Mouse (Mus musculus) gastrocnemius, postnatal 14 days (tissue): ENCODE measurements around the gene Fkbp8. TPM values are rescaled to one million over a fixed set of nuclear protein-coding genes. Genes with fewer than 3 reads are reported as not detected.
"Not testable (repeated sequence)": the region's sequence is repeated elsewhere in the genome, so short reads cannot be mapped to it uniquely, and the experiment has no call there.

Experiments used
- DNase-seq: peaks from one replicate; pipeline ENCODE4 v3.0.0; 2021; ENCODE audit warnings: mixed read lengths
- intact Hi-C: fragments of 180-260 bp; cut with DNase I; formaldehyde crosslinking; loops from one replicate; pipeline ENCODE4 v1.15.1; 2025; ENCODE audit warnings: low total_unique reads
- total RNA-seq, 2 experiments: library from RNA; stranded (reverse); gene quantifications; 2 replicates each; pipeline ENCODE4 v1.2.3; 2021

Gene Fkbp8
- total RNA-seq, 2 experiments from 2014 or later = 116 to 117 TPM

DNA sequence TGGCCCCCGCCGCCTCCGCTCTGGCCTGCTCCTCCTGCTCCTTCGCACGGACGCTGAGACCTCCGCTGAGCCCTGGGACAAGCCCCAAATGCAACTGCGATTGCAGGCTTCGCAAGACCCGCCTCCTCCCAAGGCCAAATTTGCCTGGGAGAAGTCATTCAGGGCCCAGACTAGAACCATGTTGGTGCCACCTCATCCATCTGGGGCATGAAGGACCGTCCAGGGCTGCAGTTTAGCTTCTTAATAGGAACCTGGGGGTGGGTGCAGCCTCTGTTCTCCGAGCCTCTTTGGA is 31.8 kb upstream of the Fkbp8 start:
- intact Hi-C loops = loop anchor here (10.0 kb wide), 1 partner anchor 51 kb away; no protein-coding TSS in a partner anchor
- no peak for DNase-seq

DNA sequence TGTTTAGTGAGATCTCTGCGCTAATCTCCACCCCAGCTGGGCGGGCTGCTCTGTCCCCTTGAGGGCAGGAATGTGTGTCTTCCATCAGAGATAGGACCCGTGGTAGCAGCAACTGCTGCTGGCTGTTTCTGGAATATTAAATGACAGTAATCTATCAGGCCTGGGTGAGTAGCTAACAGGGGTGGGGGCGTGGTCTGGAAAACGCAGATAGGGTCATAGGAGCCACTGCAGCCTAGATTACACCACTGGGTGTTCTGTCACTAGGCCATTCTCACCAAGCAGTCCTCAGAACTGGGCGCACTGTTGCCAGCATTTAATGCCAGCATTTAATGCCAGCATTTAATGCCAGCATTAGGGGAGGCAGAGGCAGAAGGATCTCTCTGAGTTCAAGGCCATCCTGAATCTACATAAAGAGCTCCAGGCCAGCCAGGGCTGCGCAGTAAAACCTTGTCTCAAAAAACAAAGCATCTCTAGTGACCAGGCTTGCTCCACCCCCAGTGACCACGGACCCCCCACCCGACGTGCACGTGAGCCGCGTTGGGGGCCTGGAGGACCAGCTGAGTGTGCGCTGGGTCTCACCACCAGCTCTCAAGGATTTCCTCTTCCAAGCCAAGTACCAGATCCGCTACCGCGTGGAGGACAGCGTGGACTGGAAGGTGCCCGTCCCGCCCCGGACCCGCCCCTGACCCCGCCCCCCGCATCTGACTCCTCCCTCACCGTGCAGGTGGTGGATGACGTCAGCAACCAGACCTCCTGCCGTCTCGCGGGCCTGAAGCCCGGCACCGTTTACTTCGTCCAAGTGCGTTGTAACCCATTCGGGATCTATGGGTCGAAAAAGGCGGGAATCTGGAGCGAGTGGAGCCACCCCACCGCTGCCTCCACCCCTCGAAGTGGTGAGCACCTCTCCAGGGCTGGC is 26.9 kb upstream of the Fkbp8 start:
- DNase-seq = no peak
- intact Hi-C loops = loop anchor here (2.0 to 5.0 kb wide), 2 partner anchors 116 to 168 kb away; no protein-coding TSS in a partner anchor

DNA sequence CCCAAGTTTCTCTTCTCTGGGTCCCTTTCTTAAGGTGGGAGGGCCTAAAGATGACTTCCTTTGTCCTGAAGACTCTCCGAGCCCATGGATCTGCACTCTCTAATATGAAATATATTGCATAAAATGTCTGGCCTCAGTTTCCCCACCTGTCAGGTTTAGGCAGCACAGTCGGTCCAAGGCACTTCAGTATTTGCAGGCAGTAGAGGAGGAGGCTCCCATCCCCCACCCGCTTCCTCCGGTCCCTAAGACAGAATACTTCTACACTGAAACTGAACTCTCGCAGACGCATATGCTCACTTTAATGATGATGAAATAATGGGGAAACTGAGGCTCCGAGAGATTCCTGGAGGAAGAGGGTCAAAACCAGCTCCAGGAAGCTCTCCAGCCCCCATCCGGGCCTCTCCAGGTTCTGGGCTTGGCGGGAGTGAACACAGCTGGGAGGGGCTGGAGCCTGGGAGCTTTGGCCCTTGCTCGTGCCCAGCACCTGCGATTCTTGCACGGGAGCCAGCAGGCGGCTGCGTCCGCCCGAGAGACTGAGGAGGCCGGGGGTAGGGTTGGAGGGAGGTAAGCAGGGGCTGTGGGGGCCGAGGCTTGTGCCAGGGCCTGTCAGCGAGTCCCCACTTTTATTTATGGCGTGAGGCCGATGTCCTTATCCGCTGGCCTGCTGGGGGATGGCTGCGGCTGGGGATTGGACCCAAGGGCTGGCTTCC is 25.5 kb upstream of the Fkbp8 start:
- DNase-seq = peak; percentile 77
- intact Hi-C loops = loop anchor here (2.0 to 5.0 kb wide), 2 partner anchors 117 to 170 kb away; no protein-coding TSS in a partner anchor

DNA sequence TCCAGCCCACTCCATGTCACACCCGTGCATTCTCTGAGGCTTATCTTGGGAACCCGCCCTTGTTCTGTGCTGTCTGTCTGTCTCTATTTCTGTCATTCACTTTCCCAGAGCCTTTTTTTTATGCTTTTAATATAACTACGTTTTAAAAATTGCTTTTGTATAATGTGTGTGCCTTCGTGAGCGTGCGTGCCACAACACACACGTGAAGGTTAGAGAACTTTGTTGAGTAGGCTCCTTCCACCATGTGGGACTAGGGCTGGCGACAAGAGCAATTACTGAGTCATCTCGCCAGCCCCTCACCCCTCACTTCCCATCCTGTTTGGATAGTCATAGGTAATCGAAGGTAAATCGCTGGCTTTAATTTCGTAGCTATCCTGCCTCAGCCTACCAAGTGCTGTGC is 25.0 kb upstream of the Fkbp8 start:
- no peak for DNase-seq
- intact Hi-C loops = loop anchor here (5.0 kb wide), 1 partner anchor 170 kb away; no protein-coding TSS in a partner anchor

DNA sequence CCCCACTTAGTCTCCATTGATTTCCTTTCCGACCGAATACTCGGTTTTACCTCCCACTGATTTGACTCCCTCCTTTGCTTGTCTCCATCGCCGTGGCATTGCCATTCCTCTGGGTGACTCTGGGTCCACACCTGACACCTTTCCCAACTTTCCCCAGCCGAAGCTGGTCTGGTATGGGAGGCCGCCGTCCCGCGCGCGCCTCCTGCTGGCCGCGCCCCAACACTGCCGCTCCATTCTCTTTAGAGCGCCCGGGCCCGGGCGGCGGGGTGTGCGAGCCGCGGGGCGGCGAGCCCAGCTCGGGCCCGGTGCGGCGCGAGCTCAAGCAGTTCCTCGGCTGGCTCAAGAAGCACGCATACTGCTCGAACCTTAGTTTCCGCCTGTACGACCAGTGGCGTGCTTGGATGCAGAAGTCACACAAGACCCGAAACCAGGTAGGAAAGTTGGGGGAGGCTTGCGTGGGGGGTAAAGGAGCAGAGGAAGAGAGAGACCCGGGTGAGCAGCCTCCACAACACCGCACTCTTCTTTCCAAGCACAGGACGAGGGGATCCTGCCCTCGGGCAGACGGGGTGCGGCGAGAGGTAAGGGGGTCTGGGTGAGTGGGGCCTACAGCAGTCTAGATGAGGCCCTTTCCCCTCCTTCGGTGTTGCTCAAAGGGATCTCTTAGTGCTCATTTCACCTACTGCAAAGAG is 24.3 kb upstream of the Fkbp8 start:
- peak; percentile 82 for DNase-seq
- intact Hi-C loops = loop anchor here (5.0 kb wide), 1 partner anchor 171 kb away; no protein-coding TSS in a partner anchor

DNA sequence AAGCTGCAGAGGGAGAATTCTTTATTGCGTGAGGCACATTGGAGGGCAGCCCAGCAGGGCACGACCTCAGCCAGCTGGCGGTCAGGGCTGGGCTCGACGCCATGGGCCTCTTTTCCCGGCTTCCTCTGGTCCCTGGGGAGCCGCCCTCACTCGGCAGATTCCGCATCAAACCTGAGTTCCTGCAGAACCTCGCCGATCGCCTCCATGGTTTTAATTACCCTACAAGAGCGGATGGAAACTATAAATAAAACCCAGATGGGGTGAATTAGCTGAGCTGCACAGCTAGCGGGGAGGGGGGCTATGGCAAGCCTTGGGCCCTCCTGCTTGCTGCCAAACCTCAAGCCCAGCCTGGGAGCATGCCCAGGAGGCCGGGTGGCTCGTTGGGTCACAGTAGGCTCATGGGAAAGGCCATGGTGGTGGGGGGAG is 23.2 kb upstream of the Fkbp8 start:
- intact Hi-C loops = loop anchor here (5.0 kb wide), 1 partner anchor 172 kb away; no protein-coding TSS in a partner anchor
- peak; percentile 82 for DNase-seq

DNA sequence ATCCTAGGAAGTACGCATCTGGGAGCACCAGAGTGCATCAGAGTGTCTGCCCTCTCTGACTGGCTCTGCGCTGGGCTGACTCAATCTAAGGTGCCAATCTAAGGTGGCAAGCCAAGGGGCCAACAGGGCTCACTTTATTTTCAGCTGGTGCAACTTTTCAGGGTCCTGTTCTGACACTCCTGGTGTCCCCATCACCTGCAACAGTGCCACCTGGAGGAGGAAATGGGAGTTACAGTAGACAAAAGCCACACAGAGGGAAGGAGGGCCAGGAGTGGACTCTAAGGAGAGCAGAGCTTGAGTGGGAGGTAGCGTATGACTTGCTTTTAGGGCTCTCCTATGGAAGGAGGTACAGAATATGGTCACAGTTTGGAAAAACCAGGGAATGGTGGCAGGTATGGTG is 22.7 kb upstream of the Fkbp8 start:
- peak; percentile 76 for DNase-seq
- intact Hi-C loops = loop anchor here (5.0 kb wide), 1 partner anchor 173 kb away; no protein-coding TSS in a partner anchor

DNA sequence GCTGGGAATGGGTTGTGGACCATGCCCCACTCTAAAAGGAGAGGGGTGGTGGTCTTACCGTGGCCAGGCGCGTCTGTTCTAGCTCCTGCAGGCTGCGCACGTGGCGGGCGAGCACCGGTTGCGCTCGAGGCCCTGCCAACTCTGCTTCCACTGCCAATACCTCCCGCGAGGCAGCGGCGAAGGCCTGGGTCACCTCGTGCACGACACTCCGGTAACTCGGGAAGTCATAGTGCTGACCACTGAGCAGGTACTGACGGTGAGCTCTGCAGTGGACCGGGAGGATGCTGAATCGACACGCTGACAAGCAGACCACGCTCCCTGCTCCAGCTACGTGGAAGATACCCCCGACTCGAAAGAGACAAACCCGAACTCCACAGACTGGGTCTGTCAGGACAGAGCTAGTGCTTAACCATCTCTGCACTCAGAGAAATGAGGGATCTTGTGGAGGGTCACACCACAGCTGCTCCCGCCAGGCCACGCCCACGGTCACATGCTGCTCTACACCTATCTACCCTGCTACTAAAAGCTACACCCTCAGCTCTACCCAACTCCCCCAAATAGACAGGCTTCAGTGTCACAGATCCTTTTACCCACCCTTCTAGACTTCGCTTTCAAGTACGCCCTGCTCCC is 21.7 kb upstream of the Fkbp8 start:
- DNase-seq = no peak
- intact Hi-C loops = no loop called here

DNA sequence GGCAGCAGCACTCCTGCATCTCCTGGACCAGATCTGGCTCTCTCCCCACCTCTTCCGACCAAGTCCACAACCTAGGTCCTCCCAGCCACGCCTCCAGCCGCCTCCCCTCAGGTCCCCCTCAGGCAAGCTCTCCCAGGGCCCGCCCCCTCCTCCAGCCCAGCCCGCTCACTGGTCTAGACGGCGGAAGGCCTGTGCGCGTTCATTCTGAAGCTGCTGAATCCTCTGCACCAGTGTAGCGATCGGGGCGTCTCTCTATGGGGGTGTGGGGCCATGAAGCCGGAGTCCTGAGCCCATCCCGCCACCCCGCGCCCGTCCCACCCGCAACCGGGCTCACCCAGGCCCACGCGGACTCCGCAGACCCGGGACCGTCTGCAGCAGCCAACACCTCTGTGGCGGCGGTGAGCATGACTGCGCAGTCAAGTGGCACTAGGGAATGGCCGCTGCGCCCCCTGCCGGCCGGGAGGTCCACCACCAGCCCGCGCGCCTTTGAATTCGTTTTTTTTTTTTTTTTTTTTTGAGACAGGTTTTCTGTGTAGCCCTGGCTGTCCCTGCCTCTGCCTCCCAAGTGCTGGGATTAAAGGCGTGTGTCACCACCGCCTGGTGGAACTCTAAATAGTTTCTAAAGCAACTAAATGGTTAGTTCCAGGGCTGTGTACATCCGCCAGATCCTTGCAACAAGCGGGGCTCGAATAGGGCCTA is 21.0 kb upstream of the Fkbp8 start, which contains the start of gene Rex1bd:
TSS of gene Rex1bd (minus strand) at position 425 of the 699 bp plus-strand sequence.
- intact Hi-C loops = no loop called here
- peak; percentile 92 for DNase-seq

DNA sequence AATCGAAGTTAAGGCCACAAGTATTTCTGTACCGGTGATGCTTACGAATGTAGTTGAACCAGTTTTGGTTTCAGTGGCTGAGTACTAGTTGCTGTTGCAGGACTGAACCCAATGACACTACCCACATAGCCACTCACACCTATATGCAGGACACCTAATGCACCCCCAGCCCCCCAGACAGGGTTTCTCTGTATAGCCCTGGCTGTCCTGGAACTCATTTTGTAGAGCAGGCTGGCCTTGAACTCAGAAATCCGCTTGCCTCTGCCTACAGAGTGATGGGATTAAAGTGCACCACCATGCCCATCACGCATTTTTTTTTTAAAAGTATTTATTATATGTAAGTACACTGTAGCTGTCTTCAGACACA is 20.5 kb upstream of the Fkbp8 start:
- intact Hi-C loops = no loop called here
- DNase-seq = no peak

DNA sequence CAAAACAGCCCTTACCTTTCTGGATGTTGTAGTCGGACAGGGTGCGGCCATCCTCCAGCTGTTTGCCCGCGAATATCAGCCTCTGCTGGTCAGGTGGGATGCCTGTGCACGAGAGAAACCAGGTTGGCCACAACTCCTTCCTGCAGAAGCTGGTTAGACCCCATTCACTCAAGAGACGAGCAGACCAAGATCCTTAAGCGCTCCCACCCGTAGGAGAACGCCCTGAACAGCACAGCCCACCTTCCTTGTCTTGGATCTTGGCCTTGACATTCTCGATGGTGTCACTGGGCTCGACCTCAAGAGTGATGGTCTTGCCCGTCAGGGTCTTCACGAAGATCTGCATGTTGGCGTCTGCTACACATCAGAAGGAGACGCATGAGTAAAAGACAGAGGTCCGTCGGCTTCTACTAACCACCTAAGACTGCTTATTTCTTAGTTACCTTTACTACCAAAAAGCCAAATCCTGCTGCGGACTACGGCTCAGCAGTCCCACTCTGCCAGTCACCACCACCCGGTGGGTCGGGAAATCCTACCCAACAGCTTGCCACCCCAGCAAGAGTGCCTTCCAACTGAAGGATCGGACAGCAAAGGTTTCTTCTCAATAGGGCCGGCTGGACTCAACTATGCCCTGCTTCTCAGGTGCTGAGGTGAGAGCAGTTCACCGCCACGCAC is 18.1 kb upstream of the Fkbp8 start:
- no peak for DNase-seq
- intact Hi-C loops = no loop called here

DNA sequence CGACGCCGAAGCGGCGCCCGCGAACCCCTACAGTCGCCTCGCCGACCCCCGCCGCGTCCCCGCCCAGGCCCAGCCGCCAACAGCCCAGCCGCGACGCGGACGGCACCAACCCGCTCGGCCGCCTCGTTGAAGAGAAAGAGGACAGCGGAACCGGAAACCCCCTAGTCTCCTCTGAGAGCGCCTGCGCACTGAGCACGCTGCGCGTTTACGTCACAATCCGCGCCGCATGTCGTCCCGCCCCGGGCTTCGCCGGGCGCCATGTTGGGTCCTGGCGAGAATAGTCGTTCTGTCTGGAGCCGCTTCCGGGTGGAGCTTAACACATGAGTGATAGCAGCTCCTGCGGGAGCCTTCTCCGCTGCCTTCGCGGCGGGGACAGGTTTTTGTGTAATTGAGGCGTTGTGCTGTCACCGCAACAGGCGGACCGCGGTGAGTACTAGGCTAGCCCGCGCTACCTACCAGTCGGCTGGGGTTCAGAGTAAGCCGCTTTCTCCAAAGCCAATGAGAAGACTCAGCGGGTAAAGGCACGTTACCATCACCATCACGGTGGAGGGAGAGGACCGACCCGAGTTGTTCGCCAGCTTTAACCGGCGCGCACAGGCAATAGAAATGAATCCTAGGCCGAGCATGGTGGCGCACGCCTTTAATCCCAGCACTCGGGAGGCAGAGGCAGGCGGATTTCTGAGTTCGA is 17.2 kb upstream of the Fkbp8 start, which contains the start of gene Uba52:
TSS of gene Uba52 (minus strand) at position 574 of the 688 bp plus-strand sequence.
- peak; percentile 97 for DNase-seq
- intact Hi-C loops = no loop called here

DNA sequence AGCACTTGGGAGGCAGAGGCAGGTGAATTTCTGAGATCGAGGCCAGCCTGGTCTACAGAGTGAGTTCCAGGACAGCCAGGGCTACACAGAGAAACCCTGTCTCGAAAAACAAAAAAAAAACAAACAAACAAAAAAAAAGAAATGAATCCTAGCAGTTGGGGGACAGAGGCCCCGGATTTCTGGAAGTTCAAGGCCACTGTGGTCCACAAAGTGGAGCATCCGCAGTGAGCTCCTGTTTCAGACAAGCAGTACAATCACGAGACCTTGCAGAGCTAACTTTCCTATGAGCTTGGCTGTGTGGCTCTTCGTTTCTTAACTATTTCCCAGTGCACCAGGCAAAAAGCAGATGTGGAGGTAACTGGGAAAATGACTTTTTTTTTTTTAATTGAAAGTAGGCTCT is 16.4 kb upstream of the Fkbp8 start:
- DNase-seq, intact Hi-C loops: not testable (repeated sequence)

DNA sequence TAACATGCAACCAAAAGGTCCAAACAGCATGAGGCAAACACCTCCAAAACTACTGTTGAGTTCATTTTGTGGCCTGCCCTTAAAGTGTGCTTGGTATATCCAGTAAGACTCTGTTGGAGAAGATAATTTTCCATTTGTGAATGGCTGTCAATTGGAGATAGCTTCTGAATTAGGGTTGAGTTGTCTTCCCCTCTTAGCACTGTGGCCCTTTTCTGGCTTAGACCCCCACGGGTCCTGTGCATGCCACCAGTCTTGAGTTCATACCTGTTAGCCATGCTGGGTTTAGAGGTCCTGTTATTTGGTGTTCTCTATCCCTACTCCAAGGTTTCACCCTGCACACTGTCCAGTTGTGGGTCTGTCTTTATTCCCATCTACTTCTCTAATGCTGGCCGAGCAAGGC is 15.8 kb upstream of the Fkbp8 start:
- intact Hi-C loops = no loop called here
- DNase-seq = no peak

DNA sequence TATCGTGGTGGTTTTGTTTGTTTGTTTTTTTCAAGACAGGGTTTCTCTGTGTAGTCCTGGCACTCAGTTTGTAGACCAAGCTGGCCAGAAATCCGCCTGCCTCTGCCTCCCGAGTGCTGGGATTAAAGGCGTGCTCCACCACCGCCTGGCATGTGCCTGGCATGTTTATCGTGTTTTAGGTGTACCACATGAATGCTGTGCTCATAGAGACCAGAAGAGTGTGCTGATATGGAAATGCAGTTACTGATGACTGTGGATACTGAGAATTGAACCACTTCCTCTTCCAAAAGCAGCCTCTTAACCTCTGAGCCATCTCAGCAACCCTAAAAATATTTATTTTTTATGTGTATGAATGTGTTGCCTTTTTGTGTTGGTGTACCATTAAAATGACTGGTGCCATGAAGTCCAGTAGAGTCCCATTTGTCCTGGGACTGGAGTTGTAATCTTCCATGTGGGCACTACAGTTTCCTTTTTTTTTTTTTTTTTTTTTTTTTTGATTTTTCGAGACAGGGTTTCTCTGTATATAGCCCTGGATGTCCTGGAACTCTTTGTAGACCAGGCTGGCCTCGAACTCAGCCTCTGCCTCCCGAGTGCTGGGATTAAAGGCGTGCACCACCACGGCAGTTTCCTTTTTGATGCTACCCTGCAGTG is 15.1 kb upstream of the Fkbp8 start:
- intact Hi-C loops = no loop called here

DNA sequence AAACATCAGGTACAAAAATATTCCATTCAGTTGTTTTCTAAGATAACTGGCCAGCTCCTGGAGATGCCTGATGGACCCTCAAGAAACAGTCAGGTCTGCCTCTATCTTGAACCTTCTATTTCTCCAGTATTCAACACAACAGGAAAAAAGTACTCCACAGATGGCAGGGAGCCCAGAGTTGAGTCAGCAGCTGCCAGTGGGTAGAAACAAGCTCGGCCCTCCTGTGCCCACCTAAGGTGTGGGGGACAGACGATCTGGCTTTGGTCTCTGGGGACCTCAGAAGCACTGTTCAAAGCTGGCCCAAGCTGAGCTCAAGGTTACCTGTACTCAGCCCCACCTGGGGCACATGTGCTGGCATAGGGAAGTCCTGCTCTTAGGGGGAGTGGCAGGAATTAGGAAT is 14.1 kb upstream of the Fkbp8 start:
- DNase-seq = no peak
- intact Hi-C loops = no loop called here

More for the DNA sequence above, 15.1 kb upstream of the Fkbp8 start:
- no peak for DNase-seq
